ENCODE assay signal across 18 mouse cellular contexts in the genomic region with DNA sequence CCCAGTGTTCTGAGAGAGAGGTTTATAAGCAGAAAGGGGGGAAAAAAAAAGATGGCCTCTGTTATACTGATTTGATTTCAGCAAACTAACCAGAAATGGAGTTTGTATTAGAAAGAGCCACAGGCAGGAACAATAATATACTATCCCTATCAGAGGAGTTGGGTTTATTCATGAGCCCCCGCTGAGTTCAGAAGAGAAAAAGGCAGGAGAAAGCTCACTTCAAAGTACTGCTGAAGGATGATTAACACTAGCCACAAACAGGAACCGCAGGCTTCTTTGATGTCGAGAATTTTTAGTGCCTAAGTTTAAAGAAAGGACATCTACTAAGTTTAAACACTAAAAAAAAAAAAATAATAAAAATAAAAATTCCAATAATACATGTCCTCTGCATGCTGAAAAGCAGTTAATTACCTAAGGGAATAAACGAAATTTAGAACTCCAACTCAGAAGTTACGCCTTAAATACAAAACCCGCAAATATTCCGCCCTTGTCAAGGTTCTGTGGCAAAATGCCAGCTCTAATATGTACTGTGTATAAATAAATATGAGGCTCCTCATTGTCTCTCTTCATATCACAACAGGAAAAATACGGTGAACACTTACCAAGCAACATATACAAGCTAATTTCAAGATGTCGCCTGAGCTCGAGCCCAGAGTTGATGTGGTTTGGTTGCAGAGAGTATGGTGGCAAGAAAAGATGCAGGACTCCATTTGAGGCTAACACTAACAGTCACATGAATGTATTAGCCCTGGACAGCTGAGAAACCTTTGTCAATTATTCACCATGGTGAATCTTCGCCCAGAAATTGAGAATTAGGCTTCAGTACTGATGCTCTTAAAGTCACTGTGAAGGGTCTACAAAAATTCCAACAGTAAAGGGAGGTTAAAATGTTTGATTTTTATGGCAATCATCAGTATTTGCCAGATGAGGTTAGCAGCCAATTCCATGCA. TPM values are rescaled to one million over a fixed set of nuclear protein-coding genes. Genes with fewer than 3 reads are reported as not detected.
DNase-seq lines count a peak whose midpoint lies in the region; ATAC-seq and TF ChIP-seq lines count a peak whose summit lies in the region.
"Had no signal": no experiment of that assay in that cellular context is flagged by ENCODE, and none has a peak within 500 bp of the region (broad histone marks: within the 10 kb centered on the region; RNA-seq: fewer than 3 reads in every experiment).

No protein-coding gene starts in this region.

- H3K4me3 ChIP-seq in heart, postnatal 0 days (ENCODE audit: low read depth, low read length), result no peak overlapping the region
- no peak overlapping the region for H3K4me3 ChIP-seq in lung, embryonic 14.5 days (ENCODE audit: low read depth, low read length)
- no peak overlapping the region for H3K4me3 ChIP-seq in kidney, postnatal 0 days (replicated peaks; ENCODE audit: low read depth, low read length)
- H3K4me3 ChIP-seq in midbrain, embryonic 16.5 days (ENCODE audit: low read depth, low read length), result no peak overlapping the region
- H3K4me3 ChIP-seq: limb, embryonic 12.5 days had no signal

- 0 out of 2 replicates have a peak overlapping the region, but pooled peaks have one; percentile 15 for H3K27ac ChIP-seq in heart, postnatal 0 days (ENCODE audit: low read depth)
- no peak overlapping the region for H3K27ac ChIP-seq in lung, embryonic 14.5 days (ENCODE audit: low read depth)
- H3K27ac ChIP-seq in kidney, postnatal 0 days, result no peak overlapping the region
- H3K27ac ChIP-seq in midbrain, embryonic 16.5 days (ENCODE audit: low read length), result peak overlapping the region; percentile 48
- H3K27ac ChIP-seq: hindbrain, postnatal 0 days; limb, embryonic 12.5 days had no signal

- H3K36me3 ChIP-seq in heart, postnatal 0 days (replicated peaks; ENCODE audit: control insufficient read depth, insufficient read depth, low read length), result no peaks in the 10 kb centered on the region
- no peaks in the 10 kb centered on the region for H3K36me3 ChIP-seq in lung, embryonic 14.5 days (ENCODE audit: insufficient read depth)
- H3K36me3 ChIP-seq in kidney, postnatal 0 days (ENCODE audit: insufficient read depth, low read length), result no peaks in the 10 kb centered on the region
- no peaks in the 10 kb centered on the region for H3K36me3 ChIP-seq in midbrain, embryonic 16.5 days (ENCODE audit: control insufficient read depth, insufficient read depth, low read length)
- H3K36me3 ChIP-seq: limb, embryonic 12.5 days had no signal

- ATAC-seq in heart, postnatal 0 days (ENCODE audit: insufficient read depth, low read depth), result no peak
- ATAC-seq in lung, embryonic 14.5 days (ENCODE audit: insufficient read depth), result no peak
- no peak for ATAC-seq in kidney, postnatal 0 days (replicated peaks; ENCODE audit: low FRiP score, low read depth)
- no peak for ATAC-seq in midbrain, embryonic 16.5 days
- ATAC-seq: hindbrain, postnatal 0 days; intestine, embryonic 16.5 days; liver, postnatal 0 days had no signal

- peaks cover 7% of the 10 kb centered on the region; the same call in 1 of the 2 replicates for H3K4me1 ChIP-seq in heart, postnatal 0 days (ENCODE audit: control insufficient read depth, insufficient read depth)
- no peaks in the 10 kb centered on the region for H3K4me1 ChIP-seq in lung, embryonic 14.5 days (ENCODE audit: insufficient read depth)
- H3K4me1 ChIP-seq in kidney, postnatal 0 days (replicated peaks; ENCODE audit: insufficient read depth, low read length), result 0 out of 2 replicates have a peak, but pooled peaks cover 4% of the 10 kb centered on the region
- H3K4me1 ChIP-seq in midbrain, embryonic 16.5 days (ENCODE audit: control insufficient read depth, insufficient read depth, low read length), result peaks cover 22% of the 10 kb centered on the region
- H3K4me1 ChIP-seq: limb, embryonic 12.5 days had no signal

- no peak overlapping the region for H3K9ac ChIP-seq in heart, postnatal 0 days (replicated peaks; ENCODE audit: low read depth, low read length)
- H3K9ac ChIP-seq in lung, embryonic 14.5 days, result no peak overlapping the region
- no peak overlapping the region for H3K9ac ChIP-seq in kidney, postnatal 0 days (ENCODE audit: low read depth, low read length)
- H3K9ac ChIP-seq in midbrain, embryonic 16.5 days (ENCODE audit: low read depth, low read length), result no peak overlapping the region
- H3K9ac ChIP-seq: limb, embryonic 12.5 days; liver, postnatal 0 days had no signal

- TF ChIP-seq EP300 in heart, postnatal 0 days (IDR thresholded peaks at IDR 0.05; ENCODE audit: low read depth), result no peak

- no peaks in the 10 kb centered on the region for H3K9me3 ChIP-seq in heart, postnatal 0 days (replicated peaks; ENCODE audit: control insufficient read depth, low read length)
- H3K9me3 ChIP-seq in lung, embryonic 14.5 days (ENCODE audit: low read depth, low read length), result no peaks in the 10 kb centered on the region
- no peaks in the 10 kb centered on the region for H3K9me3 ChIP-seq in kidney, postnatal 0 days (replicated peaks; ENCODE audit: low read length)
- no peaks in the 10 kb centered on the region for H3K9me3 ChIP-seq in midbrain, embryonic 16.5 days (replicated peaks; ENCODE audit: control insufficient read depth, low read length, poor library complexity, severe bottlenecking)
- H3K9me3 ChIP-seq: limb, embryonic 12.5 days had no signal

- WGBS in heart, postnatal 0 days, result 70% methylated on average over 11 of the region's 11 CpGs
- 40% methylated on average over 11 of the region's 11 CpGs for WGBS in lung, embryonic 14.5 days
- WGBS in kidney, postnatal 0 days, result 51% methylated on average over 11 of the region's 11 CpGs
- WGBS in midbrain, embryonic 16.5 days, result 39% methylated on average over 11 of the region's 11 CpGs

- no peak for TF ChIP-seq CTCF in heart, postnatal 0 days (IDR thresholded peaks at IDR 0.05; ENCODE audit: low read depth)
- TF ChIP-seq CTCF in lung, embryonic 14.5 days (IDR thresholded peaks at IDR 0.05; ENCODE audit: low read depth), result no peak
- no peak for TF ChIP-seq CTCF in kidney, postnatal 0 days (IDR thresholded peaks at IDR 0.05; ENCODE audit: low read depth)

- no peak for DNase-seq in heart, postnatal 0 days (ENCODE audit: low spot score)
- DNase-seq in heart, adult 18-20 months, result no peak
- peak; percentile 56 for DNase-seq in lung, embryonic 14.5 days
- no peak for DNase-seq in lung, postnatal 14 days
- peak; percentile 64 for DNase-seq in kidney, postnatal 0 days (ENCODE audit: low spot score)
- DNase-seq in thymus, adult 18-20 months, result no peak
- DNase-seq: adrenal gland, postnatal 25 days; cerebellum, adult 9-11 months; gastrocnemius, postnatal 36 days; layer of hippocampus, postnatal 36 days; liver, postnatal 0 days; lung, postnatal 10 days; right cerebral cortex, postnatal 14 days had no signal

- H3K27me3 ChIP-seq in heart, postnatal 0 days (ENCODE audit: control insufficient read depth, insufficient read depth, low read length), result no peaks in the 10 kb centered on the region
- H3K27me3 ChIP-seq in lung, embryonic 14.5 days (ENCODE audit: insufficient read depth, low read length), result no peaks in the 10 kb centered on the region
- no peaks in the 10 kb centered on the region for H3K27me3 ChIP-seq in kidney, postnatal 0 days (ENCODE audit: insufficient read depth, low read length)
- H3K27me3 ChIP-seq in midbrain, embryonic 16.5 days (ENCODE audit: control insufficient read depth, insufficient read depth, low read depth, low read length), result no peaks in the 10 kb centered on the region
- H3K27me3 ChIP-seq: limb, embryonic 12.5 days had no signal

- H3K4me2 ChIP-seq in heart, postnatal 0 days (ENCODE audit: low read depth, low read length), result no peak overlapping the region
- H3K4me2 ChIP-seq in lung, embryonic 14.5 days, result no peak overlapping the region
- H3K4me2 ChIP-seq in kidney, postnatal 0 days (ENCODE audit: low read length), result no peak overlapping the region
- H3K4me2 ChIP-seq in midbrain, embryonic 16.5 days (ENCODE audit: low read length), result peak overlapping the region; percentile 19; the same call in 1 of the 2 replicates
- H3K4me2 ChIP-seq: limb, embryonic 12.5 days; liver, embryonic 11.5 days had no signal

RNA-seq across cellular contexts. Expression of a gene that starts 38.2 kb away (rescaled TPM):
- 1,082 and 1,791 TPM in 2 replicates for total RNA-seq in heart, postnatal 0 days (2014; rRNA removed; ENCODE audit: low replicate concordance)
- 804 and 821 TPM in 2 replicates for polyA plus RNA-seq in heart, postnatal 0 days (2015; fragmentation: Nextera tagmentation; extraction: Ambion mirVana)
- total RNA-seq in heart, adult 18-20 months (2021), result 100 to 1,000 TPM; 672 to 774 TPM
- polyA plus RNA-seq in lung, embryonic 14.5 days (2014; fragmentation: Nextera tagmentation; extraction: Ambion mirVana), result 41.5 and 50.1 TPM in 2 replicates
- polyA plus RNA-seq in kidney, postnatal 0 days (2015; fragmentation: Nextera tagmentation; extraction: Ambion mirVana), result 63.1 and 67.6 TPM in 2 replicates
- 35.4 and 35.6 TPM in 2 replicates for polyA plus RNA-seq in midbrain, embryonic 16.5 days (2015; fragmentation: Nextera tagmentation; extraction: Ambion mirVana)

Comparison
In these comparisons a context has a peak if more than half of its experiments do, and no peak if none do; other contexts are left out.
1. DNase-seq: peak in lung, embryonic 14.5 days (single experiment) and kidney, postnatal 0 days (single experiment); none in heart, postnatal 0 days (single experiment), heart, adult 18-20 months (0 of 2), lung, postnatal 14 days (single experiment) and thymus, adult 18-20 months (0 of 2).
2. H3K27ac ChIP-seq: peak in heart, postnatal 0 days (single experiment) and midbrain, embryonic 16.5 days (single experiment); none in lung, embryonic 14.5 days (single experiment) and kidney, postnatal 0 days (single experiment).
3. RNA of a gene that starts 38.2 kb away (polyA plus RNA-seq): 804 to 821 TPM in heart, postnatal 0 days; 63.1 to 67.6 TPM in kidney, postnatal 0 days, 41.5 to 50.1 TPM in lung, embryonic 14.5 days and 35.4 to 35.6 TPM in midbrain, embryonic 16.5 days; every median in the first group is over 10 times any median in the second.